Mouse (Mus musculus): Measurements from ENCODE around the gene Atxn7l1. TPM values are rescaled to one million over a fixed set of nuclear protein-coding genes. Genes with fewer than 3 reads are reported as not detected.
A peak's percentile ranks its signal among the peaks of the same experiment; 100 is the strongest.

The Atxn7l1 gene
- polyA plus RNA-seq, 1 experiment from 2014 or later = 10.6 TPM

- WGBS = 93% methylated on average over 3 of the region's 3 CpGs
- Histone ChIP-seq H3K4me3 (ENCODE audit: control insufficient read depth in 1 of 2, insufficient read depth in 1 of 2, low read depth in 1 of 2, low read length in 2 of 2) (no peak overlapping the region), H3K9ac (ENCODE audit: low read length) (no peak overlapping the region), H3K4me1 (ENCODE audit: control insufficient read depth in 2 of 2, insufficient read depth in 2 of 2, low read length in 2 of 2) (peaks cover 2 to 3% of the 10 kb centered on the region in 2 experiments; a peak in 1 of 4 replicates), H3K36me3 (ENCODE audit: control insufficient read depth, insufficient read depth, low read length) (no peaks in the 10 kb centered on the region), H3K27ac (replicated peaks in 1 of 2; ENCODE audit: control insufficient read depth in 1 of 2, insufficient read depth in 1 of 2, low read depth in 2 of 2, low read length in 2 of 2) (no peak overlapping the region), H3K9me3 (ENCODE audit: control insufficient read depth, low read length) (no peaks in the 10 kb centered on the region), H3K4me2 (ENCODE audit: low read length) (no peak overlapping the region), H3K27me3 (ENCODE audit: control insufficient read depth, insufficient read depth, low read length) (no peaks in the 10 kb centered on the region)
- ATAC-seq (ENCODE audit: insufficient number of reproducible peaks, insufficient read depth, low FRiP score, low read depth) = no peak
These were observed 36.6 kb downstream of the Atxn7l1 start for GRCm38 (mm10) chr12:33184137-33184536.

- H3K9me3 ChIP-seq (ENCODE audit: control insufficient read depth, low read length) = no peaks in the 10 kb centered on the region
- H3K4me2 ChIP-seq (ENCODE audit: low read length) = no peak overlapping the region
- H3K9ac ChIP-seq (ENCODE audit: low read length) = no peak overlapping the region
- H3K36me3 ChIP-seq (ENCODE audit: control insufficient read depth, insufficient read depth, low read length) = no peaks in the 10 kb centered on the region
- H3K4me1 ChIP-seq (ENCODE audit: control insufficient read depth in 2 of 2, insufficient read depth in 2 of 2, low read length in 2 of 2) = peaks cover 2 to 3% of the 10 kb centered on the region in 2 experiments; a peak in 1 of 4 replicates
- no peaks in the 10 kb centered on the region for H3K27me3 ChIP-seq (ENCODE audit: control insufficient read depth, insufficient read depth, low read length)
- whole genome bisulfite sequencing = 44% methylated on average over 6 of the region's 6 CpGs
- ATAC-seq (ENCODE audit: insufficient number of reproducible peaks, insufficient read depth, low FRiP score, low read depth) = no peak
- H3K4me3 ChIP-seq (ENCODE audit: control insufficient read depth in 1 of 2, insufficient read depth in 1 of 2, low read depth in 1 of 2, low read length in 2 of 2) = no peak overlapping the region
- H3K27ac ChIP-seq (replicated peaks in 1 of 2; ENCODE audit: control insufficient read depth in 1 of 2, insufficient read depth in 1 of 2, low read depth in 2 of 2, low read length in 2 of 2) = no peak overlapping the region
These were observed 37.6 kb downstream of the Atxn7l1 start for GRCm38 (mm10) chr12:33185046-33185445.

- no peaks in the 10 kb centered on the region for H3K27me3 ChIP-seq (ENCODE audit: control insufficient read depth, insufficient read depth, low read length)
- no peak for ATAC-seq (ENCODE audit: insufficient number of reproducible peaks, insufficient read depth, low FRiP score, low read depth)
- no peak overlapping the region for H3K9ac ChIP-seq (ENCODE audit: low read length)
- H3K27ac ChIP-seq (replicated peaks in 1 of 2; ENCODE audit: control insufficient read depth in 1 of 2, insufficient read depth in 1 of 2, low read depth in 2 of 2, low read length in 2 of 2) = no peak overlapping the region
- H3K36me3 ChIP-seq (ENCODE audit: control insufficient read depth, insufficient read depth, low read length) = no peaks in the 10 kb centered on the region
- H3K9me3 ChIP-seq (ENCODE audit: control insufficient read depth, low read length) = no peaks in the 10 kb centered on the region
- no peak overlapping the region for H3K4me2 ChIP-seq (ENCODE audit: low read length)
- 94% methylated on average over 2 of the region's 2 CpGs for WGBS
- H3K4me3 ChIP-seq (ENCODE audit: control insufficient read depth in 1 of 2, insufficient read depth in 1 of 2, low read depth in 1 of 2, low read length in 2 of 2) = no peak overlapping the region
- H3K4me1 ChIP-seq (ENCODE audit: control insufficient read depth in 2 of 2, insufficient read depth in 2 of 2, low read length in 2 of 2) = peaks cover 6 to 9% of the 10 kb centered on the region in 2 experiments; a peak in 2 of 4 replicates
These were observed 38.8 kb downstream of the Atxn7l1 start for GRCm38 (mm10) chr12:33186331-33186730.

GRCm38 (mm10) chr12:33190133-33190532, 42.6 kb downstream of the Atxn7l1 start:
- H3K9me3 ChIP-seq (ENCODE audit: control insufficient read depth, low read length) = no peaks in the 10 kb centered on the region
- H3K4me1 ChIP-seq (ENCODE audit: control insufficient read depth in 2 of 2, insufficient read depth in 2 of 2, low read length in 2 of 2) = peaks cover 10 to 29% of the 10 kb centered on the region in 2 experiments
- H3K4me2 ChIP-seq (ENCODE audit: low read length) = no peak overlapping the region
- ATAC-seq (ENCODE audit: insufficient number of reproducible peaks, insufficient read depth, low FRiP score, low read depth) = no peak
- no peak overlapping the region for H3K4me3 ChIP-seq (ENCODE audit: control insufficient read depth in 1 of 2, insufficient read depth in 1 of 2, low read depth in 1 of 2, low read length in 2 of 2)
- H3K27me3 ChIP-seq (ENCODE audit: control insufficient read depth, insufficient read depth, low read length) = no peaks in the 10 kb centered on the region
- H3K36me3 ChIP-seq (ENCODE audit: control insufficient read depth, insufficient read depth, low read length) = no peaks in the 10 kb centered on the region
- no peak overlapping the region for H3K9ac ChIP-seq (ENCODE audit: low read length)
- WGBS = 91% methylated on average over 7 of the region's 7 CpGs
- H3K27ac ChIP-seq (replicated peaks in 1 of 2; ENCODE audit: control insufficient read depth in 1 of 2, insufficient read depth in 1 of 2, low read depth in 2 of 2, low read length in 2 of 2) = no peak overlapping the region

GRCm38 (mm10) chr12:33190633-33191032, 43.1 kb downstream of the Atxn7l1 start:
- Histone ChIP-seq H3K27me3 (ENCODE audit: control insufficient read depth, insufficient read depth, low read length) (no peaks in the 10 kb centered on the region), H3K9me3 (ENCODE audit: control insufficient read depth, low read length) (no peaks in the 10 kb centered on the region), H3K4me1 (ENCODE audit: control insufficient read depth in 2 of 2, insufficient read depth in 2 of 2, low read length in 2 of 2) (peaks cover 9 to 29% of the 10 kb centered on the region in 2 experiments), H3K9ac (ENCODE audit: low read length) (0 out of 2 replicates have a peak overlapping the region, but pooled peaks have one; percentile 2), H3K4me3 (ENCODE audit: control insufficient read depth in 1 of 2, insufficient read depth in 1 of 2, low read depth in 1 of 2, low read length in 2 of 2) (no peak overlapping the region), H3K27ac (replicated peaks in 1 of 2; ENCODE audit: control insufficient read depth in 1 of 2, insufficient read depth in 1 of 2, low read depth in 2 of 2, low read length in 2 of 2) (no peak overlapping the region), H3K36me3 (ENCODE audit: control insufficient read depth, insufficient read depth, low read length) (no peaks in the 10 kb centered on the region), H3K4me2 (ENCODE audit: low read length) (no peak overlapping the region)
- 67% methylated on average over 6 of the region's 6 CpGs for whole genome bisulfite sequencing
- no peak for ATAC-seq (ENCODE audit: insufficient number of reproducible peaks, insufficient read depth, low FRiP score, low read depth)

- no peak overlapping the region for H3K4me3 ChIP-seq (ENCODE audit: control insufficient read depth in 1 of 2, insufficient read depth in 1 of 2, low read depth in 1 of 2, low read length in 2 of 2)
- no peak for ATAC-seq (ENCODE audit: insufficient number of reproducible peaks, insufficient read depth, low FRiP score, low read depth)
- H3K4me2 ChIP-seq (ENCODE audit: low read length) = no peak overlapping the region
- no peak overlapping the region for H3K9ac ChIP-seq (ENCODE audit: low read length)
- H3K27ac ChIP-seq (replicated peaks in 1 of 2; ENCODE audit: control insufficient read depth in 1 of 2, insufficient read depth in 1 of 2, low read depth in 2 of 2, low read length in 2 of 2) = peak overlapping the region; percentile 10 to 40; a peak in 1 of 4 replicates
- 29% methylated on average over 11 of the region's 11 CpGs for WGBS
- H3K36me3 ChIP-seq (ENCODE audit: control insufficient read depth, insufficient read depth, low read length) = no peaks in the 10 kb centered on the region
- H3K4me1 ChIP-seq (ENCODE audit: control insufficient read depth in 2 of 2, insufficient read depth in 2 of 2, low read length in 2 of 2) = peaks cover 9 to 35% of the 10 kb centered on the region in 2 experiments
- 0 out of 2 replicates have a peak, but pooled peaks cover 4% of the 10 kb centered on the region for H3K9me3 ChIP-seq (ENCODE audit: control insufficient read depth, low read length)
- H3K27me3 ChIP-seq (ENCODE audit: control insufficient read depth, insufficient read depth, low read length) = no peaks in the 10 kb centered on the region
These were observed 46.0 kb downstream of the Atxn7l1 start for GRCm38 (mm10) chr12:33193408-33193901.

GRCm38 (mm10) chr12:33195175-33195574, 47.7 kb downstream of the Atxn7l1 start:
- 58% methylated on average over 8 of the region's 8 CpGs for WGBS

GRCm38 (mm10) chr12:33197287-33197686, 49.8 kb downstream of the Atxn7l1 start:
- 77% methylated on average over 6 of the region's 6 CpGs for WGBS
- no peaks in the 10 kb centered on the region for H3K27me3 ChIP-seq (ENCODE audit: control insufficient read depth, insufficient read depth, low read length)
- H3K4me3 ChIP-seq (ENCODE audit: control insufficient read depth in 1 of 2, insufficient read depth in 1 of 2, low read depth in 1 of 2, low read length in 2 of 2) = no peak overlapping the region

More at GRCm38 (mm10) chr12:33195175-33195574, 47.7 kb downstream of the Atxn7l1 start:
- ATAC-seq (ENCODE audit: insufficient number of reproducible peaks, insufficient read depth, low FRiP score, low read depth) = no peak
- Histone ChIP-seq H3K27ac (replicated peaks in 1 of 2; ENCODE audit: control insufficient read depth in 1 of 2, insufficient read depth in 1 of 2, low read depth in 2 of 2, low read length in 2 of 2) (no peak overlapping the region), H3K36me3 (ENCODE audit: control insufficient read depth, insufficient read depth, low read length) (no peaks in the 10 kb centered on the region), H3K9ac (ENCODE audit: low read length) (no peak overlapping the region), H3K4me1 (ENCODE audit: control insufficient read depth in 2 of 2, insufficient read depth in 2 of 2, low read length in 2 of 2) (peaks cover 9 to 35% of the 10 kb centered on the region in 2 experiments), H3K27me3 (ENCODE audit: control insufficient read depth, insufficient read depth, low read length) (no peaks in the 10 kb centered on the region), H3K9me3 (ENCODE audit: control insufficient read depth, low read length) (0 out of 2 replicates have a peak, but pooled peaks cover 4% of the 10 kb centered on the region), H3K4me2 (ENCODE audit: low read length) (no peak overlapping the region), H3K4me3 (ENCODE audit: control insufficient read depth in 1 of 2, insufficient read depth in 1 of 2, low read depth in 1 of 2, low read length in 2 of 2) (no peak overlapping the region)

More at GRCm38 (mm10) chr12:33197287-33197686, 49.8 kb downstream of the Atxn7l1 start:
- H3K27ac ChIP-seq (replicated peaks in 1 of 2; ENCODE audit: control insufficient read depth in 1 of 2, insufficient read depth in 1 of 2, low read depth in 2 of 2, low read length in 2 of 2) = no peak overlapping the region
- H3K9me3 ChIP-seq (ENCODE audit: control insufficient read depth, low read length) = 0 out of 2 replicates have a peak, but pooled peaks cover 4% of the 10 kb centered on the region
- ATAC-seq (ENCODE audit: insufficient number of reproducible peaks, insufficient read depth, low FRiP score, low read depth) = no peak
- H3K4me2 ChIP-seq (ENCODE audit: low read length) = no peak overlapping the region
- peaks cover 6 to 21% of the 10 kb centered on the region in 2 experiments for H3K4me1 ChIP-seq (ENCODE audit: control insufficient read depth in 2 of 2, insufficient read depth in 2 of 2, low read length in 2 of 2)
- no peaks in the 10 kb centered on the region for H3K36me3 ChIP-seq (ENCODE audit: control insufficient read depth, insufficient read depth, low read length)
- no peak overlapping the region for H3K9ac ChIP-seq (ENCODE audit: low read length)
